Mouse (Mus musculus) cerebellum, adult 11 months (tissue): ENCODE measurements around the gene Il1f6.
"Not testable (repeated sequence)": the region's sequence is repeated elsewhere in the genome, so short reads cannot be mapped to it uniquely, and the experiment has no call there.

Source experiments
- DNase-seq: peaks from one replicate; pipeline ENCODE4 v3.0.0; 2022

Gene Il1f6

GRCm38 (mm10) chr2:24215118-24215517 is at the start of gene Il1f6:
Gene Il1f6, plus strand, starts transcription at chr2:24215418.
- DNase-seq, result no peak

- peak; percentile 1 for DNase-seq
These were observed 33.4 kb upstream of the Il1f6 start for GRCm38 (mm10) chr2:24181683-24182331.

- not testable (repeated sequence) for DNase-seq
These were observed 32.6 kb upstream of the Il1f6 start for GRCm38 (mm10) chr2:24182423-24183147.

- not testable (repeated sequence) for DNase-seq
These were observed 31.1 kb upstream of the Il1f6 start for GRCm38 (mm10) chr2:24184092-24184491.

GRCm38 (mm10) chr2:24186176-24186575 is 29.0 kb upstream of the Il1f6 start, which contains the start of gene Il1f9:
Gene Il1f9, plus strand, starts transcription at chr2:24186476.
- DNase-seq, result no peak

- no peak for DNase-seq
These were observed 27.6 kb upstream of the Il1f6 start for GRCm38 (mm10) chr2:24187585-24187984.

GRCm38 (mm10) chr2:24188189-24188588 is 27.0 kb upstream of the Il1f6 start:
- no peak for DNase-seq

- DNase-seq, result no peak
These were observed 12.0 kb downstream of the Il1f6 start for GRCm38 (mm10) chr2:24227191-24227590.

GRCm38 (mm10) chr2:24267503-24267902 is 52.3 kb downstream of the Il1f6 start:
- no peak for DNase-seq

GRCm38 (mm10) chr2:24273619-24274018 is 58.4 kb downstream of the Il1f6 start:
- DNase-seq, result no peak

- no peak for DNase-seq
These were observed 59.9 kb downstream of the Il1f6 start for GRCm38 (mm10) chr2:24275146-24275545.
